Mouse (Mus musculus) heart, adult 8-10 months (tissue): Measurements from ENCODE around the gene D130052B06Rik. TPM values are rescaled to one million over a fixed set of nuclear protein-coding genes. Genes with fewer than 3 reads are reported as not detected.

Experiments used
- DNase-seq: peaks from one replicate; pipeline ENCODE4 v3.0.0; 2022; ENCODE audit warnings: low spot score
- total RNA-seq, 4 experiments: library from RNA; stranded (reverse); gene quantifications; 2 replicates each; pipeline ENCODE4 v1.2.4; 2022

The D130052B06Rik gene
- total RNA-seq, 4 experiments from 2014 or later: not detected

- no peak for DNase-seq
Observed at GRCm38 (mm10) chr11:33663599-33663998, 64.5 kb downstream of the D130052B06Rik start.

- DNase-seq: no peak
Observed at GRCm38 (mm10) chr11:33668376-33668775, 69.3 kb downstream of the D130052B06Rik start.

- DNase-seq: no peak
Observed at GRCm38 (mm10) chr11:33670105-33670965, 71.2 kb downstream of the D130052B06Rik start.

Other genes starting within 250 kb of the D130052B06Rik start
- under 1 TPM; 0.19 to 0.66 (median 0.36) TPM for gene Ranbp17, start 85.6 kb upstream of the D130052B06Rik start, total RNA-seq
- under 1 TPM in 1 of 4 experiments, not detected in 3; 0.23 TPM for gene Gabrp, start 20.3 kb upstream of the D130052B06Rik start, total RNA-seq